9 mouse cellular contexts compared by ENCODE assay signal in genomic region chr3:92902992-92903391, GRCm38 (mm10). TPM values are rescaled to one million over a fixed set of nuclear protein-coding genes. Genes with fewer than 3 reads are reported as not detected.
A peak's percentile ranks its signal among the peaks of the same experiment; 100 is the strongest.
DNase-seq lines count a peak whose midpoint lies in the region; ATAC-seq and TF ChIP-seq lines count a peak whose summit lies in the region.
"Had no signal": no experiment of that assay in that cellular context is flagged by ENCODE, and none has a peak within 500 bp of the region (broad histone marks: within the 10 kb centered on the region; RNA-seq: fewer than 3 reads in every experiment).

No protein-coding gene starts in this region.

- ATAC-seq in hindbrain, embryonic 16.5 days, result no peak

- no peaks in the 10 kb centered on the region for H3K36me3 ChIP-seq in hindbrain, embryonic 10.5 days
- H3K36me3 ChIP-seq in hindbrain, embryonic 16.5 days (ENCODE audit: control insufficient read depth, insufficient read depth, low read length), result no peaks in the 10 kb centered on the region
- H3K36me3 ChIP-seq in MEL (ENCODE audit: control insufficient read depth in 1 of 2, insufficient read depth in 2 of 2, low read length in 2 of 2), result no peaks in the 10 kb centered on the region
- H3K36me3 ChIP-seq in limb, embryonic 10.5 days, result no peaks in the 10 kb centered on the region

- no peak for TF ChIP-seq EP300 in MEL (IDR thresholded peaks at IDR 0.05; ENCODE audit: low read depth in 1 of 2, low read length in 2 of 2)

- no peaks in the 10 kb centered on the region for H3K9me3 ChIP-seq in hindbrain, embryonic 10.5 days
- no peaks in the 10 kb centered on the region for H3K9me3 ChIP-seq in hindbrain, embryonic 16.5 days (ENCODE audit: control insufficient read depth, low read length)
- no peaks in the 10 kb centered on the region for H3K9me3 ChIP-seq in MEL (replicated peaks; ENCODE audit: insufficient read depth, low read length)
- no peaks in the 10 kb centered on the region for H3K9me3 ChIP-seq in limb, embryonic 10.5 days (replicated peaks)

- DNase-seq in hindbrain, embryonic 10.5 days (ENCODE audit: low spot score), result peak; percentile 27
- peak; percentile 68 for DNase-seq in 3T3-L1 (ENCODE audit: low read depth, low spot score)
- peak; percentile 32 for DNase-seq in MEL (ENCODE audit: low read depth, low spot score)
- peak; percentile 10 to 19 for DNase-seq in frontal cortex, postnatal 25 days (ENCODE audit: low spot score in 2 of 2)
- DNase-seq in limb, embryonic 10.5 days (ENCODE audit: low spot score), result peak; percentile 52
- no peak for DNase-seq in yolk sac, embryonic 10.5 days (ENCODE audit: low spot score)
- DNase-seq in spleen, postnatal 14 days (ENCODE audit: low spot score in 2 of 2), result no peak

- no peak overlapping the region for H3K9ac ChIP-seq in hindbrain, embryonic 16.5 days (ENCODE audit: low read depth, low read length)
- no peak overlapping the region for H3K9ac ChIP-seq in MEL (ENCODE audit: control insufficient read depth, low read depth, low read length, poor library complexity, severe bottlenecking)

- no peaks in the 10 kb centered on the region for H3K27me3 ChIP-seq in hindbrain, embryonic 10.5 days (ENCODE audit: insufficient read depth, poor library complexity, severe bottlenecking)
- no peaks in the 10 kb centered on the region for H3K27me3 ChIP-seq in hindbrain, embryonic 16.5 days (replicated peaks; ENCODE audit: control insufficient read depth, insufficient read depth, low read length)
- no peaks in the 10 kb centered on the region; a peak in 1 of 4 replicates for H3K27me3 ChIP-seq in MEL (ENCODE audit: control insufficient read depth in 1 of 2, insufficient read depth in 2 of 2, low read length in 2 of 2)
- H3K27me3 ChIP-seq in limb, embryonic 10.5 days (ENCODE audit: low read depth, poor library complexity, severe bottlenecking), result no peaks in the 10 kb centered on the region

- WGBS in hindbrain, embryonic 10.5 days, result 26% methylated on average over 3 of the region's 3 CpGs
- 23% methylated on average over 3 of the region's 3 CpGs for WGBS in hindbrain, embryonic 16.5 days
- 26% methylated on average over 3 of the region's 3 CpGs for WGBS in limb, embryonic 10.5 days

- no peak overlapping the region for H3K27ac ChIP-seq in hindbrain, embryonic 10.5 days
- H3K27ac ChIP-seq in hindbrain, embryonic 16.5 days (ENCODE audit: low read depth, low read length), result no peak overlapping the region
- no peak overlapping the region for H3K27ac ChIP-seq in MEL (ENCODE audit: control insufficient read depth, low read depth, low read length)
- no peak overlapping the region for H3K27ac ChIP-seq in limb, embryonic 10.5 days

- no peak overlapping the region for H3K4me3 ChIP-seq in hindbrain, embryonic 10.5 days
- H3K4me3 ChIP-seq in hindbrain, embryonic 16.5 days (ENCODE audit: low read length), result no peak overlapping the region
- H3K4me3 ChIP-seq in MEL (ENCODE audit: control insufficient read depth in 1 of 2, insufficient read depth in 1 of 2, low read depth in 2 of 2, low read length in 2 of 2), result no peak overlapping the region
- H3K4me3 ChIP-seq in limb, embryonic 10.5 days, result no peak overlapping the region

- peak; percentile 58 to 66 (median 59) for TF ChIP-seq CTCF in MEL (IDR thresholded peaks at IDR 0.05 in 2 of 3, conservative IDR thresholded peaks at IDR 0.05 in 1 of 3; ENCODE audit: control insufficient read depth in 1 of 3, insufficient read depth in 1 of 3, low read depth in 2 of 3, low read length in 3 of 3, poor library complexity in 1 of 3, severe bottlenecking in 1 of 3)

- no peak for TF ChIP-seq POLR2A in MEL (IDR thresholded peaks at IDR 0.05; ENCODE audit: control insufficient read depth in 1 of 2, insufficient read depth in 1 of 2, low read depth in 1 of 2, low read length in 2 of 2, poor library complexity in 1 of 2)

- no peak overlapping the region for H3K4me2 ChIP-seq in hindbrain, embryonic 16.5 days (ENCODE audit: low read length)

- peak; percentile 25 for TF ChIP-seq RAD21 in MEL (IDR thresholded peaks at IDR 0.05; ENCODE audit: low read depth, low read length)

- H3K4me1 ChIP-seq in hindbrain, embryonic 10.5 days (replicated peaks), result no peaks in the 10 kb centered on the region
- H3K4me1 ChIP-seq in hindbrain, embryonic 16.5 days (ENCODE audit: control insufficient read depth, insufficient read depth, low read depth, low read length), result no peaks in the 10 kb centered on the region
- H3K4me1 ChIP-seq in MEL (ENCODE audit: control insufficient read depth in 1 of 2, insufficient read depth in 2 of 2, low read length in 2 of 2), result no peaks in the 10 kb centered on the region
- no peaks in the 10 kb centered on the region for H3K4me1 ChIP-seq in limb, embryonic 10.5 days

- no peaks in the 10 kb centered on the region for H3K79me2 ChIP-seq in MEL (ENCODE audit: control insufficient read depth, insufficient read depth, low read length, poor library complexity)

TF ChIP-seq in MEL, 35 proteins besides CTCF, POLR2A, EP300 and RAD21:
- TF ChIP-seq SMC3 (IDR thresholded peaks at IDR 0.05; ENCODE audit: low read depth, low read length), result peak; percentile 47
- TF ChIP-seq E2F4 (IDR thresholded peaks at IDR 0.05; ENCODE audit: borderline replicate concordance, low read depth, low read length), result no peak

RNA-seq across cellular contexts. Expression of gene Lce3a, which starts 23.0 kb away (rescaled TPM):
- polyA plus RNA-seq in hindbrain, embryonic 10.5 days (2016; fragmentation: Nextera tagmentation; extraction: Ambion mirVana), result not detected in 2 replicates
- not detected in 2 replicates for polyA plus RNA-seq in hindbrain, embryonic 16.5 days (2015; fragmentation: Nextera tagmentation; extraction: Ambion mirVana)
- not detected in 2 replicates for total RNA-seq in MEL (2012; rRNA removed)
- not detected for polyA plus RNA-seq in MEL (2012; ENCODE audit: insufficient read depth in 1 of 2, insufficient read length in 2 of 2, low read depth in 1 of 2, low replicate concordance in 2 of 2, missing spikeins in 1 of 2)
- not detected in 2 replicates for polyA plus RNA-seq in limb, embryonic 10.5 days (2016; fragmentation: Nextera tagmentation; extraction: Ambion mirVana)
- total RNA-seq: neutrophil, adult 5-6 weeks had no signal

RNA-seq across cellular contexts. Expression of gene Lce3b, which starts 29.8 kb away (rescaled TPM):
- not detected in 2 replicates for polyA plus RNA-seq in hindbrain, embryonic 10.5 days (2016; fragmentation: Nextera tagmentation; extraction: Ambion mirVana)
- polyA plus RNA-seq in hindbrain, embryonic 16.5 days (2015; fragmentation: Nextera tagmentation; extraction: Ambion mirVana), result not detected in 2 replicates
- not detected in 2 replicates for total RNA-seq in MEL (2012; rRNA removed)
- polyA plus RNA-seq in MEL (2012; ENCODE audit: insufficient read depth in 1 of 2, insufficient read length in 2 of 2, low read depth in 1 of 2, low replicate concordance in 2 of 2, missing spikeins in 1 of 2), result not detected
- polyA plus RNA-seq in limb, embryonic 10.5 days (2016; fragmentation: Nextera tagmentation; extraction: Ambion mirVana), result not detected in 2 replicates
- total RNA-seq: neutrophil, adult 5-6 weeks had no signal

RNA-seq across cellular contexts. Expression of gene 2310050C09Rik, which starts 33.0 kb away (rescaled TPM):
- not detected in 2 replicates for polyA plus RNA-seq in hindbrain, embryonic 10.5 days (2016; fragmentation: Nextera tagmentation; extraction: Ambion mirVana)
- not detected in 2 replicates for polyA plus RNA-seq in hindbrain, embryonic 16.5 days (2015; fragmentation: Nextera tagmentation; extraction: Ambion mirVana)
- not detected in 2 replicates for total RNA-seq in MEL (2012; rRNA removed)
- polyA plus RNA-seq in MEL (2012; ENCODE audit: insufficient read depth in 1 of 2, insufficient read length in 2 of 2, low read depth in 1 of 2, low replicate concordance in 2 of 2, missing spikeins in 1 of 2), result not detected
- not detected in 2 replicates for polyA plus RNA-seq in limb, embryonic 10.5 days (2016; fragmentation: Nextera tagmentation; extraction: Ambion mirVana)
- total RNA-seq: neutrophil, adult 5-6 weeks had no signal

RNA-seq across cellular contexts. Expression of gene Lce3c, which starts 41.3 kb away (rescaled TPM):
- not detected in 2 replicates for polyA plus RNA-seq in hindbrain, embryonic 10.5 days (2016; fragmentation: Nextera tagmentation; extraction: Ambion mirVana)
- 0.89 TPM in 1 of 2 replicates, not detected in the other for polyA plus RNA-seq in hindbrain, embryonic 16.5 days (2015; fragmentation: Nextera tagmentation; extraction: Ambion mirVana)
- not detected in 2 replicates for total RNA-seq in MEL (2012; rRNA removed)
- polyA plus RNA-seq in MEL (2012; ENCODE audit: insufficient read depth in 1 of 2, insufficient read length in 2 of 2, low read depth in 1 of 2, low replicate concordance in 2 of 2, missing spikeins in 1 of 2), result not detected
- polyA plus RNA-seq in limb, embryonic 10.5 days (2016; fragmentation: Nextera tagmentation; extraction: Ambion mirVana), result not detected in 2 replicates
- total RNA-seq: neutrophil, adult 5-6 weeks had no signal

RNA-seq across cellular contexts. Expression of gene Lce1l, which starts 51.9 kb away (rescaled TPM):
- polyA plus RNA-seq in hindbrain, embryonic 10.5 days (2016; fragmentation: Nextera tagmentation; extraction: Ambion mirVana), result not detected in 2 replicates
- not detected in 2 replicates for polyA plus RNA-seq in hindbrain, embryonic 16.5 days (2015; fragmentation: Nextera tagmentation; extraction: Ambion mirVana)
- total RNA-seq in MEL (2012; rRNA removed), result not detected in 2 replicates
- not detected for polyA plus RNA-seq in MEL (2012; ENCODE audit: insufficient read depth in 1 of 2, insufficient read length in 2 of 2, low read depth in 1 of 2, low replicate concordance in 2 of 2, missing spikeins in 1 of 2)
- polyA plus RNA-seq in limb, embryonic 10.5 days (2016; fragmentation: Nextera tagmentation; extraction: Ambion mirVana), result not detected in 2 replicates
- total RNA-seq: neutrophil, adult 5-6 weeks had no signal

Comparison
In these comparisons a context has a peak if more than half of its experiments do, and no peak if none do; other contexts are left out.
1. DNase-seq: peak in hindbrain, embryonic 10.5 days (single experiment), 3T3-L1 (single experiment), MEL (single experiment), frontal cortex, postnatal 25 days (2 of 2) and limb, embryonic 10.5 days (single experiment); none in yolk sac, embryonic 10.5 days (single experiment) and spleen, postnatal 14 days (0 of 2).